Mouse (Mus musculus) cortical plate, adult 2 months (tissue): Measurements from ENCODE around the gene Fam71f2. TPM values are rescaled to one million over a fixed set of nuclear protein-coding genes. Genes with fewer than 3 reads are reported as not detected.

Source experiments
- H3K27ac ChIP-seq: fragments of 200-500 bp; 2 replicates; pipeline ENCODE4 v1.5.1; 2012; ENCODE audit warnings: low read length, control low read depth, inconsistent platforms; ENCODE audit not compliant: insufficient read depth
- H3K4me1 ChIP-seq: fragments of 200-500 bp; 2 replicates; pipeline ENCODE4 v1.6.1; 2011; ENCODE audit warnings: low read length; ENCODE audit not compliant: control insufficient read depth, insufficient read depth
- H3K4me3 ChIP-seq: fragments of 200-500 bp; 2 replicates; pipeline ENCODE4 v1.5.1; 2011; ENCODE audit warnings: mild to moderate bottlenecking, low read length, control low read depth; ENCODE audit not compliant: insufficient read depth
- CTCF ChIP-seq: fragments of 200-500 bp; IDR thresholded peaks from 2 replicates; pipeline ENCODE4 v1.5.1; 2011; ENCODE audit warnings: mild to moderate bottlenecking, control low read depth, low read length; ENCODE audit not compliant: insufficient read depth; ENCODE audit errors: extremely low read depth
- POLR2A ChIP-seq: fragments of 200-500 bp; IDR thresholded peaks from 2 replicates; pipeline ENCODE4 v1.6.1; 2011; ENCODE audit warnings: mild to moderate bottlenecking, low read length, control low read depth; ENCODE audit not compliant: insufficient read depth; ENCODE audit errors: extremely low read depth
- polyA plus RNA-seq: library from polyadenylated mRNA; depleted of rRNA; stranded (reverse); fragments of >200 nt; gene quantifications from 2 replicates; pipeline ENCODE4 v1.2.3, GENCODE M21; 2012

Fam71f2 gene
- polyA plus RNA-seq, 1 experiment: 1.7 TPM

GRCm38 (mm10) chr6:29246183-29246582, 33.2 kb upstream of the Fam71f2 start:
- Histone ChIP-seq H3K4me3 (no peak overlapping the region), H3K4me1 (no peaks in the 10 kb centered on the region), H3K27ac (no peak overlapping the region)
- no peak for TF ChIP-seq POLR2A

GRCm38 (mm10) chr6:29246585-29246984, 32.8 kb upstream of the Fam71f2 start:
- TF ChIP-seq CTCF (no peak), POLR2A (no peak)
- H3K27ac ChIP-seq: no peak overlapping the region
- no peaks in the 10 kb centered on the region for H3K4me1 ChIP-seq
- no peak overlapping the region for H3K4me3 ChIP-seq

DNA sequence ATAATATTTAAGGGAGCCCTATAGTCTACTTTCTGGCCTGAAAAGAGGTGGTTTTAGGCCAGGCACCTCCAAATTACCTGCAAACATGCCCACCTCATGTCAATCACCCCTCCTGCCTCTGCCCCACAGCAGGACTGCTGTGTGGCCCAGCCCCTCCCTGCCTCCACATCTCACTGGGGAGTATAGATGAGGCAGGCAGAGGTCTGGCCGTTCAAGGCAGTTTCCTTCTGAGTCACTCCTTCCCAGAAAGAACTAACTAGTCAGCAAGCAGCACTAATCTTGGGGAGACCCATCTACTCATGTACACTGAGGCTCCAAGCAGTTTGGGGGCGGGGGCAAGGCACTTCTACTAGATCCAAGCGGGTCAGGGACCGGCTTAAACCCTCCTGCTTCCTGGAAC, 32.3 kb upstream of the Fam71f2 start:
- H3K4me1 ChIP-seq: no peaks in the 10 kb centered on the region
- H3K27ac ChIP-seq: no peak overlapping the region
- no peak overlapping the region for H3K4me3 ChIP-seq
- TF ChIP-seq CTCF (no peak), POLR2A (no peak)

GRCm38 (mm10) chr6:29259418-29259817, 20.0 kb upstream of the Fam71f2 start:
- H3K4me1 ChIP-seq: no peaks in the 10 kb centered on the region; the same call in 1 of the 2 replicates
- no peak for TF ChIP-seq POLR2A
- TF ChIP-seq CTCF: no peak
- H3K27ac ChIP-seq: no peak overlapping the region
- no peak overlapping the region for H3K4me3 ChIP-seq

DNA sequence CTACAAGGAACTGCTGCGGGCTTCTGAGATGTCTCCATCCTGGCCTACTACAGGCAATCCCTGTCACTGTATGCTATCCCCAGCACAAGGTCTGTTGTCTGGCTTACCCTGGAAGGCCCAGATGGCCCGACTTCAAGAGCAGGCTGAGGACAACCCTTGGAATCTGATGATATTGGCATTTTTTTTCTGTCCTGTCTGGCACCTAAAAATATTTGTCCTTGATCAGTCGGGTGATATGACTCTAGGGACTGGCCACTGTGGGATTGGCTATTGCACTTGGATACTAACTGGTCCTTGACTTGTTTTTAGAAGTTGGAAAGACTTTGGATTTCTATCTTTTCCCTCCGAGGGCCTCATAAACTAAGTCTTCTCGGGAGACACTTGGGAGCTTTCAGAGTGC, 17.6 kb upstream of the Fam71f2 start:
- Histone ChIP-seq H3K4me1 (no peaks in the 10 kb centered on the region; the same call in 1 of the 2 replicates), H3K27ac (no peak overlapping the region), H3K4me3 (no peak overlapping the region)
- TF ChIP-seq CTCF (no peak), POLR2A (no peak)

- TF ChIP-seq CTCF: no peak
- no peak for TF ChIP-seq POLR2A
- H3K4me1 ChIP-seq: no peaks in the 10 kb centered on the region; the same call in 1 of the 2 replicates
- H3K27ac ChIP-seq: no peak overlapping the region
- no peak overlapping the region for H3K4me3 ChIP-seq
These were observed 15.5 kb upstream of the Fam71f2 start for GRCm38 (mm10) chr6:29263650-29264455.

GRCm38 (mm10) chr6:29264456-29264781, 15.0 kb upstream of the Fam71f2 start:
- Histone ChIP-seq H3K4me3 (no peak overlapping the region), H3K4me1 (no peaks in the 10 kb centered on the region; the same call in 1 of the 2 replicates), H3K27ac (no peak overlapping the region)
- no peak for TF ChIP-seq POLR2A
- TF ChIP-seq CTCF: no peak

DNA sequence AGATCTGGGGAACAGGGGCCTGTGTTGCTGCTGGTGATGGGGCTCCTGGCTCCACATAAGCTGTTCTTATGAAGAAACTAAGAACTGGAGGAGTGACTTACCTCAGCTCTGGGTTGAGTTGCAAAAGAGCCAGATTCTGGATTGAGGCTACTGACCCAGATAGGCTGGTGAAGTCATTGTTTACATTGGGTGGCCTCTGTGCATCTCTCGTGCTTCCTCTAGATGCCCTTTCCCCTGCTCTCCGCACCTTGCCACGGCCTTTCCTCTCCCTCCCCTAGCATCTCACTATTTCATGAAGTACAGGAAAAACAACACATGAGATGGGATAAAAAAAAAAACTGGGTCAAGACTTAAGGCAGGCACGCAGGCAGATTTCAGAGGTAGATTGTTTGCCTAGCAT, 12.5 kb upstream of the Fam71f2 start:
- H3K27ac ChIP-seq: no peak overlapping the region
- H3K4me3 ChIP-seq: no peak overlapping the region
- TF ChIP-seq CTCF (no peak), POLR2A (no peak)
- H3K4me1 ChIP-seq: no peaks in the 10 kb centered on the region; the same call in 1 of the 2 replicates

GRCm38 (mm10) chr6:29269006-29269668, 10.3 kb upstream of the Fam71f2 start:
- H3K27ac ChIP-seq: no peak overlapping the region
- no peaks in the 10 kb centered on the region for H3K4me1 ChIP-seq
- no peak for TF ChIP-seq CTCF
- TF ChIP-seq POLR2A: no peak
- H3K4me3 ChIP-seq: no peak overlapping the region

DNA sequence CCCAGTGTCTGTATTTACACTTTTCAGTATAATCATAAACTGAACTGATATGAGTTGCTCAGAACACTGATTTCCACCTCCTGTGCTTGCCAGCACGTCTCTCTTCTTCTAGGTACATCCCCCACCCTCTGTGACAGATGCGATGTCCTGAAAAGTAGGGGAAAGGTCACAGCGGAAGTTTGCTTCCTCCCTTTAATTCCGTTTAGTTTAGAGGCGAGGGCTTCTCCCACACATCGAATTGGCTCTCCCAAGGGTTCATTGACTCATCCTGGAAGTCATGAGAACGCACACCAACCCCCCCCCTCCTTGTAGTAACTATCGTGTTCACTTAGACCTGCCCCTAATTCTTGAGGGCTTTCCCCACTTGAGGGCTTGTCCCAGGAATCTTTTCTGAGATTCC, 8.4 kb upstream of the Fam71f2 start:
- Histone ChIP-seq H3K4me3 (no peak overlapping the region), H3K27ac (no peak overlapping the region), H3K4me1 (no peaks in the 10 kb centered on the region)
- TF ChIP-seq POLR2A: no peak
- TF ChIP-seq CTCF: no peak
